Mouse (Mus musculus): ENCODE data around the gene Riok2. TPM values are rescaled to one million over a fixed set of nuclear protein-coding genes. Genes with fewer than 3 reads are reported as not detected.

The Riok2 gene
- polyA plus RNA-seq, 1 experiment from 2014 or later: 30.6 TPM

Other genes starting within 250 kb of the Riok2 start
- gene Lix1, start 28.4 kb downstream of the Riok2 start, polyA plus RNA-seq (2016; fragmentation: Nextera tagmentation; extraction: Ambion mirVana): 9.7 and 31.2 TPM in 2 replicates

All from heart, embryonic 10.5 days (tissue).